Mouse (Mus musculus) intestine, embryonic 14.5 days (tissue): ENCODE measurements around the gene BC117090. TPM values are rescaled to one million over a fixed set of nuclear protein-coding genes. Genes with fewer than 3 reads are reported as not detected.

Experiments
- polyA plus RNA-seq: library from polyadenylated mRNA; unstranded; fragments of >200 nt; fragmentation: Nextera tagmentation; extraction: Ambion mirVana; gene quantifications from 2 replicates; pipeline ENCODE4 v1.2.1, GENCODE M21; 2014

BC117090 gene
- polyA plus RNA-seq, 1 experiment from 2014 or later, result not detected

Other genes starting within 250 kb of the BC117090 start
- 0.05 TPM in 1 of 2 replicates, not detected in the other for gene Csta1, start 203.1 kb downstream of the BC117090 start, polyA plus RNA-seq
- not detected in 2 replicates for gene Stfa2l1, start 177.5 kb downstream of the BC117090 start, polyA plus RNA-seq
- 1.6 TPM in 1 of 2 replicates, not detected in the other for gene Gm5483, start 150.1 kb downstream of the BC117090 start, polyA plus RNA-seq
- gene Gm5416, start 123.9 kb downstream of the BC117090 start, polyA plus RNA-seq, result not detected in 2 replicates
- gene 2010005H15Rik, start 112.9 kb downstream of the BC117090 start, polyA plus RNA-seq, result not detected in 2 replicates
- 0.70 and 2.6 TPM in 2 replicates for gene Stfa1, start 57.4 kb downstream of the BC117090 start, polyA plus RNA-seq
- gene BC100530, start 33.4 kb upstream of the BC117090 start, polyA plus RNA-seq, result 0.36 and 1.3 TPM in 2 replicates
- not detected in 2 replicates for gene Stfa2, start 74.1 kb upstream of the BC117090 start, polyA plus RNA-seq
- gene Stfa3, start 121.1 kb upstream of the BC117090 start, polyA plus RNA-seq, result 0.52 and 0.53 TPM in 2 replicates
- 0.18 TPM in 1 of 2 replicates, not detected in the other for gene Casr, start 227.8 kb upstream of the BC117090 start, polyA plus RNA-seq